Mouse (Mus musculus) intestine, postnatal 0 days (tissue): ENCODE results near the gene 0610037L13Rik. TPM values are rescaled to one million over a fixed set of nuclear protein-coding genes. Genes with fewer than 3 reads are reported as not detected.

Source experiments
- ATAC-seq: fragments of 200-750 bp; cut with Nextera tagmentation; 2 replicates; pipeline ENCODE4 v1.8.0; 2017; ENCODE audit warnings: mild to moderate bottlenecking, moderate TSS enrichment, moderate library complexity
- H3K27ac ChIP-seq: fragments of 300-500 bp; sonication (generic); 2 replicates; pipeline ENCODE4 v1.5.1; 2014; ENCODE audit warnings: mild to moderate bottlenecking, low read depth, low read length, moderate library complexity
- H3K27me3 ChIP-seq: fragments of 300-500 bp; sonication (generic); replicated peaks from 2 replicates; pipeline ENCODE4 v1.6.1; 2014; ENCODE audit warnings: low read length, mixed read lengths; ENCODE audit not compliant: control insufficient read depth, insufficient read depth
- H3K36me3 ChIP-seq: fragments of 300-500 bp; sonication (generic); 2 replicates; pipeline ENCODE4 v1.6.1; 2014; ENCODE audit warnings: mild to moderate bottlenecking, moderate library complexity; ENCODE audit not compliant: control insufficient read depth, insufficient read depth
- H3K4me1 ChIP-seq: fragments of 300-500 bp; sonication (generic); replicated peaks from 2 replicates; pipeline ENCODE4 v1.6.1; 2014; ENCODE audit warnings: antibody characterized with exemption, low read length, mixed read lengths; ENCODE audit not compliant: control insufficient read depth, insufficient read depth
- H3K4me2 ChIP-seq: fragments of 300-500 bp; sonication (generic); replicated peaks from 2 replicates; pipeline ENCODE4 v1.6.1; 2014; ENCODE audit warnings: low read depth, mild to moderate bottlenecking, moderate library complexity
- H3K4me3 ChIP-seq: fragments of 300-500 bp; sonication (generic); 2 replicates; pipeline ENCODE4 v1.5.1; 2014; ENCODE audit warnings: low read depth, low read length
- H3K9ac ChIP-seq: fragments of 300-500 bp; sonication (generic); 2 replicates; pipeline ENCODE4 v1.6.1; 2014; ENCODE audit warnings: mild to moderate bottlenecking, low read depth, low read length
- H3K9me3 ChIP-seq: fragments of 300-500 bp; sonication (generic); 2 replicates; pipeline ENCODE4 v1.6.1; 2016; ENCODE audit warnings: mixed run types; ENCODE audit not compliant: control insufficient read depth
- CTCF ChIP-seq: sonication (generic); IDR thresholded peaks from 2 replicates; pipeline ENCODE4 v1.5.1; 2016; ENCODE audit warnings: low read depth, mild to moderate bottlenecking, control low read depth, antibody characterized with exemption, moderate library complexity
- WGBS: fragments of 180-500 bp; shearing (Covaris S2); extraction: QIAGEN DNeasy Blood & Tissue Kit; methylation state at CpG from one replicate; pipeline ENCODE4 v1.1.7; 2014; 5-methylcytosine and 5-hydroxymethylcytosine counted together
- polyA plus RNA-seq: library from polyadenylated mRNA; unstranded; fragments of >200 nt; fragmentation: Nextera tagmentation; extraction: Ambion mirVana; gene quantifications from 2 replicates; pipeline ENCODE4 v1.2.1, GENCODE M21; 2015

0610037L13Rik gene
- 72.4 and 76.2 TPM in 2 replicates for polyA plus RNA-seq

- Histone ChIP-seq H3K36me3 (peaks cover 41% of the 10 kb centered on the region), H3K4me1 (no peaks in the 10 kb centered on the region), H3K4me2 (peak within 1 kb of the TSS; percentile 79), H3K27me3 (no peaks in the 10 kb centered on the region), H3K9ac (peak within 1 kb of the TSS; percentile 60), H3K9me3 (no peaks in the 10 kb centered on the region), H3K4me3 (peak within 1 kb of the TSS; percentile 70), H3K27ac (peak within 1 kb of the TSS; percentile 42)
- WGBS, result 2% methylated on average over 46 of the region's 48 CpGs
- ATAC-seq, result peak; percentile 92
- no peak for TF ChIP-seq CTCF
Observed at GRCm38 (mm10) chr4:107889731-107890432, at the start of gene 0610037L13Rik. TSS of gene 0610037L13Rik (plus strand) at chr4:107889813.

- TF ChIP-seq CTCF, result no peak
- H3K27me3 ChIP-seq, result no peaks in the 10 kb centered on the region
- H3K4me2 ChIP-seq, result no peak overlapping the region
- no peaks in the 10 kb centered on the region for H3K9me3 ChIP-seq
- H3K9ac ChIP-seq, result no peak overlapping the region
- no peak overlapping the region for H3K4me3 ChIP-seq
- H3K27ac ChIP-seq, result no peak overlapping the region
- no peaks in the 10 kb centered on the region for H3K4me1 ChIP-seq
- no peak for ATAC-seq
- WGBS, result 96% methylated on average over 8 of the region's 8 CpGs
- no peaks in the 10 kb centered on the region for H3K36me3 ChIP-seq
Observed at GRCm38 (mm10) chr4:107843687-107844086, 45.9 kb upstream of the 0610037L13Rik start.

GRCm38 (mm10) chr4:107844971-107845370 is 44.6 kb upstream of the 0610037L13Rik start:
- no peak overlapping the region for H3K9ac ChIP-seq
- WGBS, result 2% methylated on average over 10 of the region's 10 CpGs
- no peaks in the 10 kb centered on the region for H3K36me3 ChIP-seq

GRCm38 (mm10) chr4:107846795-107847194 is 42.8 kb upstream of the 0610037L13Rik start:
- Histone ChIP-seq H3K4me1 (no peaks in the 10 kb centered on the region), H3K4me3 (no peak overlapping the region), H3K27me3 (no peaks in the 10 kb centered on the region), H3K9me3 (no peaks in the 10 kb centered on the region), H3K4me2 (no peak overlapping the region), H3K27ac (no peak overlapping the region), H3K36me3 (no peaks in the 10 kb centered on the region; the same call in 1 of the 2 replicates), H3K9ac (no peak overlapping the region)
- TF ChIP-seq CTCF, result no peak
- no peak for ATAC-seq
- 60% methylated on average over 7 of the region's 7 CpGs for WGBS

More at GRCm38 (mm10) chr4:107844971-107845370, 44.6 kb upstream of the 0610037L13Rik start:
- peak; percentile 93 for TF ChIP-seq CTCF
- Histone ChIP-seq H3K4me2 (no peak overlapping the region), H3K4me3 (no peak overlapping the region), H3K9me3 (no peaks in the 10 kb centered on the region), H3K4me1 (no peaks in the 10 kb centered on the region), H3K27ac (no peak overlapping the region), H3K27me3 (no peaks in the 10 kb centered on the region)
- ATAC-seq, result no peak

GRCm38 (mm10) chr4:107848546-107848945 is 41.1 kb upstream of the 0610037L13Rik start:
- Histone ChIP-seq H3K27ac (no peak overlapping the region; the same call in 1 of the 2 replicates), H3K4me3 (no peak overlapping the region), H3K27me3 (no peaks in the 10 kb centered on the region), H3K9me3 (no peaks in the 10 kb centered on the region), H3K9ac (no peak overlapping the region), H3K4me1 (no peaks in the 10 kb centered on the region), H3K4me2 (no peak overlapping the region), H3K36me3 (no peaks in the 10 kb centered on the region; the same call in 1 of the 2 replicates)
- WGBS, result 84% methylated on average over 5 of the region's 5 CpGs
- no peak for ATAC-seq
- no peak for TF ChIP-seq CTCF

GRCm38 (mm10) chr4:107849621-107850020 is 40.0 kb upstream of the 0610037L13Rik start:
- Histone ChIP-seq H3K4me1 (no peaks in the 10 kb centered on the region), H3K9me3 (no peaks in the 10 kb centered on the region), H3K27me3 (no peaks in the 10 kb centered on the region), H3K9ac (no peak overlapping the region), H3K36me3 (no peaks in the 10 kb centered on the region; the same call in 1 of the 2 replicates), H3K4me3 (no peak overlapping the region), H3K27ac (no peak overlapping the region), H3K4me2 (no peak overlapping the region)
- TF ChIP-seq CTCF, result no peak
- WGBS, result 73% methylated on average over 9 of the region's 9 CpGs
- ATAC-seq, result no peak
